Mouse (Mus musculus) limb, embryonic 10.5 days (tissue): Measurements from ENCODE around the gene Ociad1. TPM values are rescaled to one million over a fixed set of nuclear protein-coding genes. Genes with fewer than 3 reads are reported as not detected.

Source experiments
- DNase-seq: peaks from one replicate; pipeline ENCODE4 v3.0.0-alpha.2; 2017; ENCODE audit warnings: low spot score
- H3K27ac ChIP-seq: fragments of 300-500 bp; sonication (generic); 2 replicates; pipeline ENCODE4 v1.5.1; 2016; ENCODE audit warnings: mild to moderate bottlenecking
- H3K27me3 ChIP-seq: fragments of 300-500 bp; sonication (generic); 2 replicates; pipeline ENCODE4 v1.6.1; 2016; ENCODE audit warnings: low read depth, mild to moderate bottlenecking; ENCODE audit not compliant: poor library complexity, severe bottlenecking
- H3K36me3 ChIP-seq: fragments of 300-500 bp; sonication (generic); 2 replicates; pipeline ENCODE4 v1.6.1; 2016; ENCODE audit warnings: mild to moderate bottlenecking, moderate library complexity
- H3K4me1 ChIP-seq: fragments of 300-500 bp; sonication (generic); 2 replicates; pipeline ENCODE4 v1.6.1; 2016
- H3K4me3 ChIP-seq: fragments of 300-500 bp; sonication (generic); 2 replicates; pipeline ENCODE4 v1.5.1; 2016; ENCODE audit warnings: mild to moderate bottlenecking, moderate library complexity
- H3K9me3 ChIP-seq: fragments of 300-500 bp; sonication (generic); replicated peaks from 2 replicates; pipeline ENCODE4 v1.6.1; 2016; ENCODE audit warnings: mild to moderate bottlenecking
- WGBS: fragments of 180-500 bp; shearing (Covaris S2); methylation state at CpG from one replicate; pipeline ENCODE4 v1.1.7; 2016; 5-methylcytosine and 5-hydroxymethylcytosine counted together
- polyA plus RNA-seq: library from polyadenylated mRNA; unstranded; fragments of >200 nt; fragmentation: Nextera tagmentation; extraction: Ambion mirVana; gene quantifications from 2 replicates; pipeline ENCODE4 v1.2.1, GENCODE M21; 2016

The Ociad1 gene
- polyA plus RNA-seq, 1 experiment from 2014 or later = 130 TPM

GRCm38 (mm10) chr5:73353519-73353918 lies 60.9 kb downstream of the Ociad1 start:
- WGBS = 87% methylated on average over 7 of the region's 7 CpGs
- no peaks in the 10 kb centered on the region for H3K36me3 ChIP-seq
- no peak for DNase-seq
- no peaks in the 10 kb centered on the region for H3K4me1 ChIP-seq
- H3K27me3 ChIP-seq = no peaks in the 10 kb centered on the region
- no peak overlapping the region for H3K4me3 ChIP-seq
- H3K9me3 ChIP-seq = no peaks in the 10 kb centered on the region
- H3K27ac ChIP-seq = no peak overlapping the region

GRCm38 (mm10) chr5:73353978-73354377 lies 61.4 kb downstream of the Ociad1 start:
- H3K4me1 ChIP-seq = no peaks in the 10 kb centered on the region
- no peak for DNase-seq
- H3K9me3 ChIP-seq = no peaks in the 10 kb centered on the region
- WGBS = 88% methylated on average over 3 of the region's 3 CpGs
- no peak overlapping the region for H3K27ac ChIP-seq
- 0 out of 2 replicates have a peak, but pooled peaks cover under 1% of the 10 kb centered on the region for H3K27me3 ChIP-seq
- no peaks in the 10 kb centered on the region for H3K36me3 ChIP-seq
- H3K4me3 ChIP-seq = no peak overlapping the region

GRCm38 (mm10) chr5:73355393-73355792 lies 62.8 kb downstream of the Ociad1 start:
- H3K27me3 ChIP-seq = 0 out of 2 replicates have a peak, but pooled peaks cover 11% of the 10 kb centered on the region
- 74% methylated on average over 5 of the region's 5 CpGs for WGBS
- no peak for DNase-seq
- no peak overlapping the region for H3K27ac ChIP-seq
- peaks cover 4% of the 10 kb centered on the region for H3K4me1 ChIP-seq
- no peaks in the 10 kb centered on the region for H3K9me3 ChIP-seq
- H3K4me3 ChIP-seq = no peak overlapping the region
- no peaks in the 10 kb centered on the region for H3K36me3 ChIP-seq

- 80% methylated on average over 6 of the region's 6 CpGs for WGBS
- no peak for DNase-seq
- H3K4me3 ChIP-seq = no peak overlapping the region
Observed at GRCm38 (mm10) chr5:73359134-73359751, 66.7 kb downstream of the Ociad1 start.

GRCm38 (mm10) chr5:73359752-73360141 lies 67.2 kb downstream of the Ociad1 start:
- H3K27ac ChIP-seq = no peak overlapping the region
- H3K27me3 ChIP-seq = 0 out of 2 replicates have a peak, but pooled peaks cover 15% of the 10 kb centered on the region
- 41% methylated on average over 12 of the region's 12 CpGs for WGBS
- no peaks in the 10 kb centered on the region for H3K36me3 ChIP-seq
- DNase-seq = no peak
- peaks cover 4% of the 10 kb centered on the region for H3K4me1 ChIP-seq
- H3K9me3 ChIP-seq = no peaks in the 10 kb centered on the region
- no peak overlapping the region; the same call in 1 of the 2 replicates for H3K4me3 ChIP-seq

More at GRCm38 (mm10) chr5:73359134-73359751, 66.7 kb downstream of the Ociad1 start:
- no peaks in the 10 kb centered on the region for H3K9me3 ChIP-seq
- H3K27me3 ChIP-seq = 0 out of 2 replicates have a peak, but pooled peaks cover 15% of the 10 kb centered on the region
- H3K27ac ChIP-seq = no peak overlapping the region
- H3K36me3 ChIP-seq = no peaks in the 10 kb centered on the region
- H3K4me1 ChIP-seq = peaks cover 4% of the 10 kb centered on the region

- Histone ChIP-seq H3K9me3 (no peaks in the 10 kb centered on the region), H3K4me1 (peaks cover 4% of the 10 kb centered on the region), H3K36me3 (no peaks in the 10 kb centered on the region), H3K4me3 (no peak overlapping the region; the same call in 1 of the 2 replicates), H3K27me3 (0 out of 2 replicates have a peak, but pooled peaks cover 15% of the 10 kb centered on the region), H3K27ac (no peak overlapping the region)
- no peak for DNase-seq
- WGBS = 31% methylated on average over 12 of the region's 12 CpGs
Observed at GRCm38 (mm10) chr5:73360240-73360639, 67.7 kb downstream of the Ociad1 start.

GRCm38 (mm10) chr5:73362338-73362737 lies 69.8 kb downstream of the Ociad1 start:
- Histone ChIP-seq H3K9me3 (no peaks in the 10 kb centered on the region), H3K36me3 (no peaks in the 10 kb centered on the region), H3K4me1 (peaks cover 4% of the 10 kb centered on the region), H3K4me3 (no peak overlapping the region), H3K27ac (no peak overlapping the region), H3K27me3 (0 out of 2 replicates have a peak, but pooled peaks cover 15% of the 10 kb centered on the region)
- DNase-seq = no peak
- 91% methylated on average over 7 of the region's 7 CpGs for WGBS

- DNase-seq = no peak
- H3K4me3 ChIP-seq = no peak overlapping the region
- WGBS = 93% methylated on average over 5 of the region's 5 CpGs
- H3K27ac ChIP-seq = no peak overlapping the region
- H3K36me3 ChIP-seq = no peaks in the 10 kb centered on the region
- peaks cover 4% of the 10 kb centered on the region for H3K4me1 ChIP-seq
- 0 out of 2 replicates have a peak, but pooled peaks cover 15% of the 10 kb centered on the region for H3K27me3 ChIP-seq
- H3K9me3 ChIP-seq = no peaks in the 10 kb centered on the region
Observed at GRCm38 (mm10) chr5:73362791-73363190, 70.2 kb downstream of the Ociad1 start.

Other genes starting within 250 kb of the Ociad1 start
- gene Fryl, start 36.2 kb upstream of the Ociad1 start, polyA plus RNA-seq = 22.4 and 22.6 TPM in 2 replicates
- 6.0 and 6.6 TPM in 2 replicates for gene Ociad2, start 48.2 kb downstream of the Ociad1 start, polyA plus RNA-seq
- not detected in 2 replicates for gene Cwh43, start 113.3 kb downstream of the Ociad1 start, polyA plus RNA-seq
- gene Dcun1d4, start 188.2 kb downstream of the Ociad1 start, polyA plus RNA-seq = 43.8 and 44.0 TPM in 2 replicates